Mouse (Mus musculus) MEL (cell line): ENCODE data around the gene Gtpbp1.

Experiments used
- EP300 ChIP-seq, 2 experiments: IDR thresholded peaks; 2 replicates each; pipeline ENCODE4 v1.6.1; 2011; ENCODE audit warnings: improper control_type of control experiment in 2 of 2, low read length in 2 of 2, low read depth in 1 of 2, mild to moderate bottlenecking in 1 of 2
- MAX ChIP-seq: IDR thresholded peaks from 2 replicates; pipeline ENCODE4 v1.6.1; 2011; ENCODE audit warnings: low read length, improper control_type of control experiment
- MAZ ChIP-seq: IDR thresholded peaks from 2 replicates; pipeline ENCODE4 v1.6.1; 2012; ENCODE audit warnings: low read depth, mild to moderate bottlenecking, inconsistent platforms, low read length, improper control_type of control experiment
- POLR2A ChIP-seq, 2 experiments: IDR thresholded peaks; 2 replicates each; pipeline ENCODE4 v1.6.1; 2011 to 2012; ENCODE audit warnings: low read length in 2 of 2, mild to moderate bottlenecking in 2 of 2, control low read depth in 1 of 2, improper control_type of control experiment in 1 of 2, low read depth in 1 of 2, moderate library complexity in 1 of 2; ENCODE audit not compliant: control insufficient read depth in 1 of 2, insufficient read depth in 1 of 2, poor library complexity in 1 of 2
- RAD21 ChIP-seq: IDR thresholded peaks from 2 replicates; pipeline ENCODE4 v1.6.1; 2011; ENCODE audit warnings: mild to moderate bottlenecking, low read depth, low read length, improper control_type of control experiment

GRCm38 (mm10) chr15:79696508-79696907 is 5.9 kb downstream of the Gtpbp1 start:
- no peak for TF ChIP-seq RAD21
- no peak for TF ChIP-seq POLR2A (IDR thresholded peaks at IDR 0.05; ENCODE audit: control insufficient read depth in 1 of 2, insufficient read depth in 1 of 2, low read depth in 1 of 2, low read length in 2 of 2, poor library complexity in 1 of 2)
- no peak for TF ChIP-seq MAX
- TF ChIP-seq MAZ: no peak
- TF ChIP-seq EP300 (IDR thresholded peaks at IDR 0.05; ENCODE audit: low read depth in 1 of 2, low read length in 2 of 2): no peak
